Mouse (Mus musculus): ENCODE measurements around the gene Slc25a11.

GRCm38 (mm10) chr11:70656456-70656927 is 9.2 kb upstream of the Slc25a11 start:
- TF ChIP-seq MAX (IDR thresholded peaks at IDR 0.05) (peak; percentile 83), CTCF (IDR thresholded peaks at IDR 0.05; ENCODE audit: control insufficient read depth, insufficient read depth, insufficient read length) (no peak), USF1 (IDR thresholded peaks at IDR 0.05; ENCODE audit: low read depth) (peak; percentile 11), MYOD1 (IDR thresholded peaks at IDR 0.05; ENCODE audit: control insufficient read depth, insufficient read length, low read depth) (no peak)
